Mouse (Mus musculus) intestine, embryonic 15.5 days (tissue): ENCODE results near the gene Gm26661. TPM values are rescaled to one million over a fixed set of nuclear protein-coding genes. Genes with fewer than 3 reads are reported as not detected.

ENCODE experiments used
- ATAC-seq: fragments of 200-750 bp; cut with Nextera tagmentation; 2 replicates; pipeline ENCODE4 v1.8.0; 2017; ENCODE audit warnings: moderate TSS enrichment, moderate library complexity
- H3K27ac ChIP-seq: fragments of 300-500 bp; sonication (generic); 2 replicates; pipeline ENCODE4 v1.5.1; 2015; ENCODE audit warnings: mild to moderate bottlenecking, inconsistent platforms
- H3K27me3 ChIP-seq: fragments of 300-500 bp; sonication (generic); replicated peaks from 2 replicates; pipeline ENCODE4 v1.6.1; 2015; ENCODE audit warnings: inconsistent platforms
- H3K36me3 ChIP-seq: fragments of 300-500 bp; sonication (generic); 2 replicates; pipeline ENCODE4 v1.6.1; 2015; ENCODE audit warnings: inconsistent platforms
- H3K4me1 ChIP-seq: fragments of 300-500 bp; sonication (generic); replicated peaks from 2 replicates; pipeline ENCODE4 v1.6.1; 2015; ENCODE audit warnings: inconsistent platforms
- H3K4me2 ChIP-seq: fragments of 300-500 bp; sonication (generic); replicated peaks from 2 replicates; pipeline ENCODE4 v1.6.1; 2015; ENCODE audit warnings: mild to moderate bottlenecking, inconsistent platforms
- H3K4me3 ChIP-seq: fragments of 300-500 bp; sonication (generic); replicated peaks from 2 replicates; pipeline ENCODE4 v1.5.1; 2015; ENCODE audit warnings: inconsistent platforms
- H3K9ac ChIP-seq: fragments of 300-500 bp; sonication (generic); 2 replicates; pipeline ENCODE4 v1.6.1; 2015; ENCODE audit warnings: inconsistent platforms
- H3K9me3 ChIP-seq: fragments of 300-500 bp; sonication (generic); 2 replicates; pipeline ENCODE4 v1.6.1; 2016; ENCODE audit warnings: inconsistent platforms
- WGBS: fragments of 180-500 bp; shearing (Covaris S2); methylation state at CpG from one replicate; pipeline ENCODE4 v1.1.7; 2015; 5-methylcytosine and 5-hydroxymethylcytosine counted together
- polyA plus RNA-seq: library from polyadenylated mRNA; unstranded; fragments of >200 nt; fragmentation: Nextera tagmentation; extraction: Ambion mirVana; gene quantifications from 2 replicates; pipeline ENCODE4 v1.2.1, GENCODE M21; 2015

Gm26661 gene
- not detected in 2 replicates for polyA plus RNA-seq

DNA sequence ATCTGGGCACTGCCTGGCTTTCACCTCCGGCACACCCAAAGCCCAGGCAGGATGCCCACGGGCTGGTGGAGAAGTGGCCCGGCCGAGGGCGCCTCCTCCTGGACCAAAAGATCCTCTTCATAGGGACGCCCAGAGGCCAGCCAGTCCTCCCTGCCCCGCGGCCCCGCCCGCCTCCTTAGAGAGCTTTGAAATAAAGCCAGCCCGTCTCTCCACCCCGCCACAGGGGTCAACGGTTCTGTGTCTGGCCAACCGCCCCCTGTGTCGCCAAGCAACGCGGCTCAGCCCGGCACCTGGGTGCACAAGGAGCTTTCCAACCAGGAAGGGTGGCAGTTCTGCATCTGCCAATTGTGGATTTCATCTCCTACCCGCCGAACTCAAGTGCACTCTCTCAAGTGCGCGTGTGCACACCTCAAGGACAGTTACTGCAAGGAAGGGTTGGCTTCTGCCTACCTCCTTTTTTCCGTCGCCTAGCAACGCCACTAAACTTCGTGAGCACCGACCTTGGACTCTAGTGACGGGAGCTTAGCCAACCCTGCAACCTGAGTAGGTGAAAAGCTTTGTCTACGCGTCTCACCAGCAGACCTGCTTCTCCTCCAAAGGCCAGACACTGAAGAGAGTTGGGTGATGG is at the start of gene Gm26661:
TSS of gene Gm26661 (plus strand) at position 56 of the 628 bp plus-strand sequence.
- H3K9ac ChIP-seq, result peak within 1 kb of the TSS; percentile 36; the same call in 1 of the 2 replicates

DNA sequence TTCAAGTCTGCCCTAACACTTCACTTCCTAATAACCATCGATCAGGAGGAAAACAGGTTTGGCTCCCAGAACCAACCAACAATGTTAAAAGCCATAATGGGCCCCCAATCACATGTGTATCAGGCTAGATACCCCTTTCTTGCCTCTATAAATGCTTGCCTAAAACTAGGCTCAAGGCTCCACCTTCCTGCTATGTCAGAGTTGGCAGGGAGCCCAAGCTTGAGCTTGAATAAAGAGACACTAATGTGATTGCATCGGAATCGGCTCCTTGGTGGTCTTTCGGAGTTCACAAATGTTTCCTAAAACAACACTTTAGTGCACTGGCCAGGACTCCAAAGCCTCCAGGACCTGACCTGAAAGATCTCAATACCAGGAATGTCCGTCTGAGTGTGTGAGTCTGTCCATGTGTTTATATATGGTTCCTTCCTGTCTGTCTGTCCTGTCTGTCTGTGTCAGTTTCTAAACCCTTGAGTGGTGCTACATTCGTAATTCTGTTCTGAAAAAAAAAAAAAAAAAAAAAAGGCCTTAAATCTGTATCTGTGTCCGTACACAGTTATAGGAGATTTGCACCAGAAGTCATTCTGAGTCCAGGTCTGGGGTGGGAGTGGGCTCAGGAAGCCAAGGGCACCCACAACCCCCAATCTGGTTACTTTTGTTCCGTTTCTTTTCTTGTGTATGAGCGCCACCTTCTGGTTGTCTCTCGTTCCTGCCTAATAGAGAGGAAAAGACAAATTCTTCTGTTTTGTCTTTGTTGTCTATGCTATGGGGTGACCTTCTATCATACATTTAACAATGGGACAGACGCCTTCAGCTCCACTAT is 42.2 kb upstream of the Gm26661 start:
- no peak overlapping the region for H3K4me3 ChIP-seq
- no peak overlapping the region for H3K9ac ChIP-seq
- H3K36me3 ChIP-seq, result no peaks in the 10 kb centered on the region
- no peak overlapping the region for H3K27ac ChIP-seq
- H3K27me3 ChIP-seq, result no peaks in the 10 kb centered on the region
- H3K4me1 ChIP-seq, result 0 out of 2 replicates have a peak, but pooled peaks cover 2% of the 10 kb centered on the region
- ATAC-seq, result peak; percentile 75
- WGBS, result 29% methylated on average over 11 of the region's 11 CpGs
- H3K9me3 ChIP-seq, result no peaks in the 10 kb centered on the region
- peak overlapping the region; percentile 49 for H3K4me2 ChIP-seq

More for the DNA sequence above, at the start of gene Gm26661:
- H3K9me3 ChIP-seq, result no peaks in the 10 kb centered on the region
- WGBS, result 1% methylated on average over 30 of the region's 30 CpGs
- peak within 1 kb of the TSS; percentile 39 for H3K4me3 ChIP-seq
- ATAC-seq, result peak; percentile 96
- H3K4me2 ChIP-seq, result peak within 1 kb of the TSS; percentile 83
- H3K36me3 ChIP-seq, result no peaks in the 10 kb centered on the region
- H3K27me3 ChIP-seq, result no peaks in the 10 kb centered on the region; the same call in 1 of the 2 replicates
- H3K4me1 ChIP-seq, result peaks cover 9% of the 10 kb centered on the region; the same call in 1 of the 2 replicates
- H3K27ac ChIP-seq, result no peak within 1 kb of the TSS

DNA sequence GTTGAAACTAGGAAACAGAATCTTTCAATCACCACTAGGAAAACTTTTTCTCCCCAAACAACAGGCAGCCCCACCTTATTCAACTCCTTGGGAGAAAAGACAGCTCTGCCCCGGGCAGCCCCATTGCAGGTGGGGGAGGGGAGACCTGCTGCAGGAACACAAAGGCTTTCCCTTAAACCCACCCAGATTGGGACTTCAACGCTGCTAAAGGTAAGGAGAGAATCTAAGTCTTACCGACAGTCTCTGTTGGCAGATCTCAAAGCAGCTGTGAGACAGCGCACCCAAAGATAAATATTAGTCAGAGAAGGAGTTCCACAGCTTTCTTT is 41.7 kb upstream of the Gm26661 start:
- Histone ChIP-seq H3K4me2 (peak overlapping the region; percentile 49), H3K4me1 (0 out of 2 replicates have a peak, but pooled peaks cover 2% of the 10 kb centered on the region), H3K4me3 (no peak overlapping the region), H3K9ac (no peak overlapping the region), H3K36me3 (no peaks in the 10 kb centered on the region), H3K27me3 (no peaks in the 10 kb centered on the region), H3K27ac (no peak overlapping the region), H3K9me3 (no peaks in the 10 kb centered on the region)
- ATAC-seq, result peak; percentile 70
- 9% methylated on average over 4 of the region's 4 CpGs for WGBS

DNA sequence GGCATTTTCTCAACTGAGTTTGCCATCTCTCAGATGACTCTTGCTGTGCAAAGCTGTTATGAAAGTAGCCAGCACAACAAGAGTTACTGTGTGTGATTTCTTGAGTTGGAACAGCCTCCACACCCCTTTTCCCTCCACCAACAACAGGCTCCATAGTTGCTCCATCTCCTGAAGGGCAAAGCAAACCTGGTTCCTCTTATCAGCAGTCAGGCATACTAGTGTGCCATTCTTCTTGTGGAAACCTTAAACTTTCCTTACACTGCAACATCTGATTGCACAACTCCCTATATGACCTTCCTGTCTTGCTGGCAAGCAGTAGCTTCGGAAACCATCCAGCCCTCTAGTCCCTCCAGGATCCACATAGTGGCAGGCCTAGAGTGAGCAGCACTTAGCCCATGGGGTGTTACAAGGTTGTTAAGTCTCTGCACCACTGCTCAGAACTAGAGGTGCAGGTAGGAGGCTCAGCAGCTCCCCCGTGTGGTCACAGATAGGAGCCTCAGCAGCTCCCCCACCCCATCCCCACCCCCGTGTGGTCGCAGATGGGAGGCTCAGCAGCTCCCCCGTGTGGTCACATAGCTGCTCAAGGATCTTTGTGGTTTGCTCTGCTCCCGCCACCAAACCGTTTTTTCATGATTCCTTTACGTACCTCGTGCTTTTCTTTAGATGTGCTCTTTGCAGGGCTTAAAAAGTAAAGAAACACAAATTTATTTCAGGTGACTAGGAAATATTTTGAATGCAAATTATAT is 25.6 kb upstream of the Gm26661 start:
- no peaks in the 10 kb centered on the region for H3K27me3 ChIP-seq
- ATAC-seq, result peak; percentile 90
- H3K4me2 ChIP-seq, result no peak overlapping the region
- H3K4me3 ChIP-seq, result no peak overlapping the region
- H3K36me3 ChIP-seq, result no peaks in the 10 kb centered on the region
- 18% methylated on average over 9 of the region's 9 CpGs for WGBS
- H3K9ac ChIP-seq, result no peak overlapping the region
- no peak overlapping the region for H3K27ac ChIP-seq
- H3K4me1 ChIP-seq, result no peaks in the 10 kb centered on the region
- no peaks in the 10 kb centered on the region for H3K9me3 ChIP-seq

DNA sequence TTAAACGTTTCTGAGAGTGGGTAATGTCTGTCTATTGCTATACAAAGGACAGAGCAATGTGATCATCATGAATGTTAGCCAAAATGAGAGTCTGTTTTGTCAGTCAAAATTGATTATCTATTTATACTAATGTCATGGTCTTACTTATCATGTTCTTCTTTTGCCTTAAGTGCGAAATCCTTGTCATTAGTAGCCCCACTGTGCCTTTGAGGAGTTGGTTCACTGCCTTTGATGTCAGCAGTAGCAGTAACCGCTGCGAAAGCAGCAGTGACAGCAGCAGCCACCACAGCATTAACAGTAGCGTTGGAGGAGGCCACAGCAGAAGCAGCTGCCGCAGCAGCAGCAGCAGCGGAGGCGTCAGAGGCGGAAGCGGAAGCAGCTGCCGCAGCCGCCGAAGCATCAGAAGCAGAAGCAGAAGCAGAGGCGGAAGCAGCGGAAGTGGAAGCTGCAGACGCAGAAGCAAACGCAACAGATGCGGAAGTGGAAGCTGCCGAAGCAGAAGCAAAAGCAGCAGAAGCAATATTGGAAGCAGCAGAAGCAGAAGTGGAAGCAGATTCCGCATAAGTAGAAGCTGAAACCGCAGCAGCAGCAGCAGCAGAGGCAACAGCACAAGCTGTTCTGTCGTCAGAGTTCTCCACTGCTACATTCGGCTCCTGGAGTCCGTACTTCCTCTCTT is 17.5 kb upstream of the Gm26661 start:
- H3K9ac ChIP-seq, result peak overlapping the region; percentile 45
- peak overlapping the region; percentile 34; the same call in 1 of the 2 replicates for H3K27ac ChIP-seq

DNA sequence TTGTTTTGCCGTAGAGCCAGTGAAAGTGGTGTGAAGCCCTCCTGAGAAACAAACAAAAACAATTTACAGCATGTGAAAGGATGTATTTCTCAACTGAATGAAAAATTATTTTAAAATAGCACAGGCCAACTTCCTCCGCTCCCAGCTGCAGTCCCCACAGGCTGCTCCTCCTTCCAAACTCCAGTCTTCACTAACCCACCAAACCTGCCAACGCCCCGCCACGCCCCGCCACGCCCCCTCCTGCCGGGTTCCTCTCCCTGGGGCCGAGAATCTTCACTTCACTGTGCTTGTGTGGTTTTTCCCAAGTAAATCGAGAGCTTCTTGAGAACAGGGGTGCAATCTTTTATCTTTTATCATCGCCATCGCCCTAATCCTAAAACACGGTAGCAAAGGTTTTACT is 5.3 kb upstream of the Gm26661 start:
- Histone ChIP-seq H3K4me1 (0 out of 2 replicates have a peak, but pooled peaks cover 1% of the 10 kb centered on the region), H3K4me2 (no peak overlapping the region), H3K9me3 (no peaks in the 10 kb centered on the region), H3K27me3 (no peaks in the 10 kb centered on the region), H3K4me3 (no peak overlapping the region), H3K9ac (no peak overlapping the region), H3K36me3 (no peaks in the 10 kb centered on the region), H3K27ac (no peak overlapping the region)
- WGBS, result 34% methylated on average over 13 of the region's 13 CpGs
- no peak for ATAC-seq

More for the DNA sequence above, 17.5 kb upstream of the Gm26661 start:
- H3K36me3 ChIP-seq, result no peaks in the 10 kb centered on the region
- no peaks in the 10 kb centered on the region for H3K4me1 ChIP-seq
- no peaks in the 10 kb centered on the region for H3K9me3 ChIP-seq
- 31% methylated on average over 24 of the region's 24 CpGs for WGBS
- peak overlapping the region; percentile 44 for H3K4me3 ChIP-seq
- peak overlapping the region; percentile 57 for H3K4me2 ChIP-seq
- no peaks in the 10 kb centered on the region for H3K27me3 ChIP-seq
- ATAC-seq, result peak; percentile 87

DNA sequence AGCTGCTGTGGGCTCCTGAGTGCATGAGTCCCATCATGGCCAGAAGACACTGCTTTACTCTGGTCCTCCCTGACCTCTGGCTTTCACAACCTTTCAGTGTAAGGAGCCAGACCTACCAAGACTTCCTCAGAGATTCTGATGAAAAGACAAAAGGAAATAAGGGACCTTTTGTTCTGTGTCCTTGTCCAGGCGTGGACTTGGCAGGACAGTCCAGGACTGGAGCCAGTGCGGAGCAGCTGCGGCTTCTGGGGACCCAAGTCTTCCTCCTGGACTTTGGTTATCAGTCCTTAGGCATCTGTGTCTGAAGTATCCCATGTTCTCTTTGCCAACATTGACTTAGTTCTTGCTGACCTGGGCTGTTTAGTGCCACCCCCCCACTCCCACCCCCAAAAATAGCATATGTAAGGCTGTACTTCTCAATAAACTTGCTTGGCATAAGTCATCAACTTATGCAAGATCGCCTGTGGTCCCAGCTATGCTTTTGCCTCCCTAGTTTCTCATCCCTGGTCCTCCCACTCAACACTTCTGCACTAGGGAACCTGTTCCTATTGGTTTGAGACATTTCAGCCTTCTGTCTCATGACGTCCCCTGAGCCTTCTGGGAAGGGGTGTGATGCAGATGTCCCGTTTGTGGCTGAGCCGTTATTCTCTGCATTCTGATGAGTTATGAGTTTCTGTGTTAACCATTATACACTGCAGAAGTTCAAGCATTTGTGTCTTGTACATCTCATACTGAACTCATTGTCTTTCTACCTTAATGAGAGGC is 1.9 kb upstream of the Gm26661 start:
- no peak overlapping the region for H3K9ac ChIP-seq
- no peak overlapping the region for H3K4me3 ChIP-seq

DNA sequence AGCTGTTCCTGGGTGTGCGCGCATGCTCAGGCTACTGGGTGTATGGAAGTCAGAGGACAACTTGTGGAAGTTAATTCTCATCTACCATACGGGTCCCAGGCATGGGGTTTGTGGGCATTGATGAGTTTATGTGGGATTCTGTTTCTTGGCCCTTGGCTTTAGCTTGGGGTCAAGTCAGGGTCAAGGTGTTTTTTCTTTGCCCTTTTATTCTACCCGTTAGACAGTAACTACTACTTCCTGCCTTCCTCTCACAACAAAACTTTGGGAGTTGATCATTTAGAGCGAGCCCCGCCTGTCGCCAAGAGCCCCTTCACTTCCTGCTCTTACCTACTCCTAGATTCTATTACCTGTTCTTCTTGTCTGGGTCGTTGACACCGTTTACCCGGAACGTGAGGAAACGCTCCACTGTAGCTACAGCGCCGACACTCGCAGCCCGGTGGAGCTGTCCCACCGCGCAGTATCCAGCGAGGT is 291 bp upstream of the Gm26661 start:
- Histone ChIP-seq H3K27ac (no peak overlapping the region), H3K9me3 (no peaks in the 10 kb centered on the region), H3K27me3 (no peaks in the 10 kb centered on the region; the same call in 1 of the 2 replicates), H3K9ac (peak overlapping the region; percentile 36; the same call in 1 of the 2 replicates), H3K4me2 (peak overlapping the region; percentile 83), H3K4me1 (peaks cover 9% of the 10 kb centered on the region; the same call in 1 of the 2 replicates), H3K4me3 (peak overlapping the region; percentile 39), H3K36me3 (no peaks in the 10 kb centered on the region)
- 12% methylated on average over 19 of the region's 19 CpGs for WGBS
- ATAC-seq, result 0 out of 2 replicates have a peak, but pooled peaks have one; percentile 31

More for the DNA sequence above, 1.9 kb upstream of the Gm26661 start:
- no peaks in the 10 kb centered on the region for H3K36me3 ChIP-seq
- ATAC-seq, result no peak
- no peaks in the 10 kb centered on the region for H3K9me3 ChIP-seq
- no peaks in the 10 kb centered on the region; the same call in 1 of the 2 replicates for H3K27me3 ChIP-seq
- WGBS, result 79% methylated on average over 7 of the region's 7 CpGs
- no peak overlapping the region for H3K4me2 ChIP-seq
- H3K4me1 ChIP-seq, result peaks cover 9% of the 10 kb centered on the region; the same call in 1 of the 2 replicates
- no peak overlapping the region for H3K27ac ChIP-seq

DNA sequence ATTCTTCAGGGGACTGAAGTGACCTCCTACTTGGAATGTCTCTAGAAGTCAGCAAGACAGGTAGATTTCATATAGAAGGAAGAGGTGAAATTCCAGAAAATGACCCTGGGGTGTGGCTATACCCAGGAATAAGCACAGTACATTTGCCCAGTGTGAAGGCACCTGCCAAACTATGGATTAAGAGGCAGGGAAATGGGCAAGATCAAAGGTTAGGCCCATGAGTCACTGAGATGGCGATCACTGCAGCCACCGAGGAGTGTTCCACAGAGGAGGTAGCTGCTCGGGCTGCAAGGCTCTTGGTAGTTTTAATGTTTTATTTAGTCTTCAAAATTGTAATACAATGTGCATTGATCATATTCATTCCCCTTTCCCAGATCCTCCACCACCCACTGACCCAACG is 4.6 kb downstream of the Gm26661 start:
- Histone ChIP-seq H3K4me2 (no peak overlapping the region), H3K9ac (no peak overlapping the region), H3K9me3 (no peaks in the 10 kb centered on the region), H3K36me3 (no peaks in the 10 kb centered on the region), H3K27ac (no peak overlapping the region), H3K4me1 (peaks cover 8% of the 10 kb centered on the region; the same call in 1 of the 2 replicates), H3K27me3 (no peaks in the 10 kb centered on the region; the same call in 1 of the 2 replicates), H3K4me3 (no peak overlapping the region)
- no peak for ATAC-seq
- 88% methylated on average over 4 of the region's 4 CpGs for WGBS

DNA sequence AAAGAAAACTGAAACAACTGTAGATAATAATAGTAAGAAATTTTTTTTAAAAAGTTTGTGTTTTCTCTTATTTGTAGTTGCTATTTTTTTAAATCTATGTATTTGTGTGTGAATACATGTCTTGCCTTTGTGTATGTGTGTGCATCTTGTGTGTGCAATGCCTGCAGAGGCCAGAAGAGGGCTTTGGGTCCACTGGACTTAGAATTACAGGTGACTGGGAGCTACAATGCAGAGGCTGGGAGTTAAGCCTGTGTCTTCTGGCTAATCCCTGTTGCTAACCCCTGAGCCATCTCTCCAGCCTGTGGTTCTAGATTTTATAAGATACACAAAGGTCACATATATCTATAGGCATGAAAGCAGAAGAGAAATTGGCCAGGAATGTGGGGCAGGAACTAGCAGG is 9.2 kb downstream of the Gm26661 start:
- Histone ChIP-seq H3K36me3 (no peaks in the 10 kb centered on the region), H3K4me1 (no peaks in the 10 kb centered on the region), H3K27me3 (no peaks in the 10 kb centered on the region), H3K9ac (no peak overlapping the region), H3K27ac (no peak overlapping the region), H3K9me3 (no peaks in the 10 kb centered on the region), H3K4me3 (no peak overlapping the region), H3K4me2 (no peak overlapping the region)
- ATAC-seq, result no peak

DNA sequence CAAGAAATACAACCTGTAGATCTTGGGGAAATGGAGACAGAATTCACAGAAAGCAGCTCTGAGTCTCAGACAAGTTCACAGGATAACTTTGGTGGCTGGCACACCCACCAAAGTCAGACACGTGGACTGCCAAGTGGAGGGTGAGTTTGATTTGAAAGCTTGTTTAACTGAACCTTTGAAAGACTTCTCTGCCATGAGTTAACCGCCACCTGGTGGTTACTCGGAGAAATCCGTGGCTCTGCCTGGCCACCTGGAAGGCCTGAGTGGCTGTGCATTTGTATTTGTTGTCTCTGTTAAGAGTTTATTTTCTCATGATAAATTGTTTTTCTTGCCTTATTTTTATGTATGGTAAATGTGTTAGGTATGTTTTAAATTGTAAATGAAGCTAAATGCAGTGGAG is 10.4 kb downstream of the Gm26661 start:
- no peaks in the 10 kb centered on the region for H3K27me3 ChIP-seq

More for the DNA sequence above, 10.4 kb downstream of the Gm26661 start:
- Histone ChIP-seq H3K9ac (no peak overlapping the region), H3K36me3 (no peaks in the 10 kb centered on the region), H3K9me3 (no peaks in the 10 kb centered on the region), H3K4me2 (no peak overlapping the region), H3K27ac (no peak overlapping the region), H3K4me1 (no peaks in the 10 kb centered on the region), H3K4me3 (no peak overlapping the region)
- no peak for ATAC-seq
- WGBS, result 9% methylated on average over 4 of the region's 4 CpGs
